Mouse (Mus musculus) heart, postnatal 25 days (tissue): ENCODE data around the gene Ndufb4. TPM values are rescaled to one million over a fixed set of nuclear protein-coding genes. Genes with fewer than 3 reads are reported as not detected.

Experiments
- DNase-seq: peaks from one replicate; pipeline ENCODE4 v3.0.0; 2022; ENCODE audit warnings: low spot score
- intact Hi-C: fragments of 180-260 bp; cut with DNase I; formaldehyde crosslinking; loops from one replicate; pipeline ENCODE4 v1.15.1; 2025
- total RNA-seq, 2 experiments: library from RNA; stranded (reverse); gene quantifications; 2 replicates each; pipeline ENCODE4 v1.2.3; 2021

Gene Ndufb4
- total RNA-seq, 2 experiments from 2014 or later: 168 to 170 TPM

- intact Hi-C loops: no loop called here
- no peak for DNase-seq
These were observed 54.9 kb downstream of the Ndufb4 start for GRCm38 (mm10) chr16:37599326-37599725.

DNA sequence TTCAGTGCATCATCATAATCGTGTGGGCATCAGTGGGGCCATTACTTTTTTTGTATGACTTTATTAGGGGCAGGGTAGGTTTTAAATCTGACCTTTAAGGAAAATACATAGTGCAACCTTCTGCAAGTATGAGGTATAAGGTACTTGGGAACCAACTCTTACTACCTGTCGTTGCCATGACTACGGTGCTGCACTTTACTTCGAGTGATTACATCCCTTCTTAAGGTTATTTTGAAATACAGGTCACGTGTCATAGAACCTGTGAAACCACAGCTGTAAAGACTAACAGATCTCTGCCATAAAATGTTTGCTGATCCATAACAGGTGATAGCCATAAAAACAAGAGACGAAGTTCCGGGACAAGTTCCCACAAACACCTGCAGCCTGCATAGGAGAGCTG lies 55.8 kb downstream of the Ndufb4 start:
- no peak for DNase-seq
- intact Hi-C loops: no loop called here

DNA sequence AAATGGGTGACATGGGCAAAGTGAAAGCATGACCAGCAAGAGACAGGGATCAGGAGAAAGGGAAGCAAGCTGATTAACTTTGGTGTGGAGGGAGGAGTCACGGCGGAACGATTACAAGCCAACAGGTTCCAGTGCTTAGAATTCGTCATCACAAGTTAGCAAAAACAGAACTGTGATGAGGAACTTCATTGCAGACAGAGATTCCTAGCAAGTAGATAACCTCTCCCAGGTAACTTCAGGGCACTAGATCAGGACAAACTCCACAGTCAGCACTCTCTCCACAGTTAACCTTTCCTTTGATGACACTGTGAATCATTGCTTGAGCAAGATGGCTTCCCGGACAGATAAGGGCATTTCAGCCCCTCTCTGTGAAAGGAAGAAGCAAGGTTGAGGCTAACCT lies 56.8 kb downstream of the Ndufb4 start:
- intact Hi-C loops: no loop called here
- DNase-seq: no peak

Other genes starting within 250 kb of the Ndufb4 start
- gene Gtf2e1, start 114.7 kb downstream of the Ndufb4 start, total RNA-seq: 1 to 10 TPM; 6.4 to 6.5 TPM
- 1 to 10 TPM; 5.8 to 6.0 TPM for gene Rabl3, start 114.6 kb downstream of the Ndufb4 start, total RNA-seq
- gene Hgd, start 74.3 kb downstream of the Ndufb4 start, total RNA-seq: not detected
- gene Fstl1, start 122.4 kb upstream of the Ndufb4 start, total RNA-seq: 100 to 1,000 TPM; 107 to 122 TPM
- under 1 TPM; 0.44 to 0.53 TPM for gene Gm36028, start 206.7 kb upstream of the Ndufb4 start, total RNA-seq
- 10 to 100 TPM; 64.0 to 70.1 TPM for gene Lrrc58, start 213.9 kb upstream of the Ndufb4 start, total RNA-seq